Mouse (Mus musculus) hindbrain, embryonic 11.5 days (tissue): ENCODE results near the gene Gm6993. TPM values are rescaled to one million over a fixed set of nuclear protein-coding genes. Genes with fewer than 3 reads are reported as not detected.

Experiments used
- ATAC-seq: fragments of 200-750 bp; cut with Nextera tagmentation; 2 replicates; pipeline ENCODE4 v1.8.0; 2017; ENCODE audit warnings: mild to moderate bottlenecking, moderate TSS enrichment, moderate library complexity; ENCODE audit not compliant: low FRiP score
- DNase-seq: peaks from one replicate; pipeline ENCODE4 v3.0.0-alpha.2; 2015; ENCODE audit warnings: low spot score
- H3K27ac ChIP-seq: fragments of 300-500 bp; sonication (generic); 2 replicates; pipeline ENCODE4 v1.5.1; 2014; ENCODE audit warnings: mild to moderate bottlenecking, low read depth, low read length
- H3K27me3 ChIP-seq: fragments of 300-500 bp; sonication (generic); 2 replicates; pipeline ENCODE4 v1.6.1; 2014; ENCODE audit warnings: mild to moderate bottlenecking, low read length, moderate library complexity, mixed read lengths; ENCODE audit not compliant: control insufficient read depth, insufficient read depth
- H3K36me3 ChIP-seq: fragments of 300-500 bp; sonication (generic); 2 replicates; pipeline ENCODE4 v1.6.1; 2014; ENCODE audit warnings: mild to moderate bottlenecking, low read length, moderate library complexity, mixed read lengths; ENCODE audit not compliant: control insufficient read depth, insufficient read depth
- H3K4me1 ChIP-seq: fragments of 300-500 bp; sonication (generic); replicated peaks from 2 replicates; pipeline ENCODE4 v1.6.1; 2014; ENCODE audit warnings: low read length, mixed read lengths; ENCODE audit not compliant: control insufficient read depth, insufficient read depth
- H3K4me2 ChIP-seq: fragments of 300-500 bp; sonication (generic); replicated peaks from 2 replicates; pipeline ENCODE4 v1.6.1; 2014; ENCODE audit warnings: mild to moderate bottlenecking, low read depth, low read length
- H3K4me3 ChIP-seq: fragments of 300-500 bp; sonication (generic); 2 replicates; pipeline ENCODE4 v1.5.1; 2014; ENCODE audit warnings: low read depth, low read length
- H3K9ac ChIP-seq: fragments of 300-500 bp; sonication (generic); 2 replicates; pipeline ENCODE4 v1.6.1; 2014; ENCODE audit warnings: low read depth, low read length
- H3K9me3 ChIP-seq: fragments of 300-500 bp; sonication (generic); 2 replicates; pipeline ENCODE4 v1.6.1; 2016; ENCODE audit warnings: low read length; ENCODE audit not compliant: control insufficient read depth
- WGBS: fragments of 180-500 bp; shearing (Covaris S2); extraction: QIAGEN DNeasy Blood & Tissue Kit; methylation state at CpG from one replicate; pipeline ENCODE4 v1.1.7; 2014; 5-methylcytosine and 5-hydroxymethylcytosine counted together
- polyA plus RNA-seq: library from polyadenylated mRNA; unstranded; fragments of >200 nt; fragmentation: Nextera tagmentation; extraction: Ambion mirVana; gene quantifications from 2 replicates; pipeline ENCODE4 v1.2.1, GENCODE M21; 2014

Gm6993 gene
- polyA plus RNA-seq, 1 experiment from 2014 or later: not detected

DNA sequence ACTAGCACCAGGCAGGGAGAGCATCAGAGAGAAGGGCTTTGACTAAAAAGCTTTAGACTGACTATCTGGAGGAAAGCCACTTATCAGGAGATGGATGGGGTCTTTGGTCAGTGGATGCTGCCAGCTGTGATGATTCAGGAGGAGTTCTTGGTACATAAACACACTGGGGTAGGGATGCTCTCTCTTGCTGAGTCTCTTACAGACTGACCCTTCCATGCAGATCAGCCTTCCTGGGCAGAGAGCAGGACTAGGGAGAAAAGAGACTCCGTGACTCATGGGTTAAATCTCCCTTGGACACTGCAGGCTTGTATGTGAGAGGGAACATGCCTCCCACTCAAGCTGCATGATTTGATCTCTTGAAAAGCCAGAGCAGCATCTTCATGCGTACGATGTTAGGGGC, 5.6 kb downstream of the Gm6993 start:
- no peak for ATAC-seq
- no peaks in the 10 kb centered on the region for H3K36me3 ChIP-seq
- H3K27me3 ChIP-seq: no peaks in the 10 kb centered on the region
- H3K9me3 ChIP-seq: no peaks in the 10 kb centered on the region
- no peak for DNase-seq
- no peak overlapping the region for H3K27ac ChIP-seq
- no peak overlapping the region for H3K4me3 ChIP-seq
- H3K9ac ChIP-seq: no peak overlapping the region
- no peaks in the 10 kb centered on the region for H3K4me1 ChIP-seq
- H3K4me2 ChIP-seq: no peak overlapping the region
- 52% methylated on average over 3 of the region's 3 CpGs for WGBS

DNA sequence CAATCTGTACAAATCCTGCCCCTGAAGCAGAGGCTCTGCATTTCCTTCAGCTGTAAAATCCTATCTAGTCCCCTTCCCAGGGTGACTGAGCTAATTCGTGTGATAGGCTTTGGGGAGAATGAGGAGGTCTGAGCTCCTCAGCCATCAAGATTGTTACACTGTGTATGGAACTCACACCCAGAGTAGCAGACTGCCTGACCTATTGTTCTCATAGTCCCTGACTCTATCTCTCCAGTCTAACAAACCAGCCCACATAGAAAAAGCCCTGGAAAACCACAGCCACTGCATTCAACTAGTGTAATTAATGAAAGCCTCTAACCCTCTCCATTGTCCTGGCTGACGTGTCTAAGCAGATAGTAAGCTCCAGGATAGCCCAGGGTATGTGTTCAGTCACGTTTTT, 6.0 kb downstream of the Gm6993 start:
- ATAC-seq: no peak
- Histone ChIP-seq H3K9ac (no peak overlapping the region), H3K27ac (no peak overlapping the region), H3K27me3 (no peaks in the 10 kb centered on the region), H3K36me3 (no peaks in the 10 kb centered on the region), H3K4me2 (no peak overlapping the region), H3K4me1 (no peaks in the 10 kb centered on the region), H3K9me3 (no peaks in the 10 kb centered on the region), H3K4me3 (no peak overlapping the region)
- WGBS: 35% methylated on average over 3 of the region's 3 CpGs
- no peak for DNase-seq

DNA sequence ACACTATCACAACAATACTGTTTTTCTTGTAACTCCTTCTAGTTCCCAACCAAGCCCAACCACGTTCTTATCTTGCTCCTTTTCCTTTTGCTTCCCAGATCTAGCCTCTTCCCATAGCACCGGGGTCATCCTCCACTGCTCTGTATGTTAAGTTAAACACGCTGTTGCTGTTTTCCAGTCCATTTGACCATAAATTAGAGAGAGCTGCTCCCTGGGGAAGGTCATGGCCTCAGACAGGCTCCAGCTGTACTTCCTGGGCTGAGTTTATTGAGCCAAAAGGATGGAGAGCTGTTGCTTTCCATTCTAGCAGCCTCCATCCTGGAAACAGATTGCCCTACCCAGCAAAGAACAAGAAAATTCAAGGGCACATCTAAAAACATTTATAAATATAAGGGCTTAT, 7.6 kb downstream of the Gm6993 start:
- ATAC-seq (no peak; the same call in 1 of the 2 replicates), DNase-seq (peak; percentile 33)
- H3K36me3 ChIP-seq: no peaks in the 10 kb centered on the region
- H3K27ac ChIP-seq: no peak overlapping the region
- no peak overlapping the region for H3K4me2 ChIP-seq
- no peaks in the 10 kb centered on the region for H3K9me3 ChIP-seq
- no peak overlapping the region for H3K9ac ChIP-seq
- 40% methylated on average over 3 of the region's 3 CpGs for WGBS
- no peak overlapping the region for H3K4me3 ChIP-seq
- no peaks in the 10 kb centered on the region for H3K4me1 ChIP-seq
- no peaks in the 10 kb centered on the region for H3K27me3 ChIP-seq

DNA sequence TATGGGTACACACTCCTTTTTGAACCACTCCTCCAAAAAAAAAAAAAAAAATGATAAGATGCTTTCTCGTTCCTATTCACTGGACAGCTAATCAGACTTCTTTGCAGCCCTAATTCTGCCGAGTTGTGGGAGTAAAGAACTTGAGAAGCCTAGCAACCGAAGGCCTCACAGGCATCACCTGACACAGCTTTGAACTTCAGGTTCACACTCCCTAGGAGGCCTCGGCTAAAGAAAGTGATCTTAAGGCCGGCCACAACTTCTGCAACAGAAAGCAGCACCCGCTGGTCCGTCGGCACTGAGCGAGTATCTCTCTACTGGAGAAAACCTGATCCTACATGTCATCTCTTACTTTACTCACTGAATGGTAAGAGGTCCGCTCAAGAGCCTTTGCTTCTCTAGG, 8.1 kb downstream of the Gm6993 start:
- no peak overlapping the region for H3K27ac ChIP-seq
- H3K9ac ChIP-seq: no peak overlapping the region
- no peaks in the 10 kb centered on the region for H3K36me3 ChIP-seq
- H3K9me3 ChIP-seq: no peaks in the 10 kb centered on the region
- no peak overlapping the region for H3K4me3 ChIP-seq
- DNase-seq (no peak), ATAC-seq (no peak)
- 40% methylated on average over 10 of the region's 10 CpGs for WGBS
- H3K27me3 ChIP-seq: no peaks in the 10 kb centered on the region
- no peaks in the 10 kb centered on the region for H3K4me1 ChIP-seq
- H3K4me2 ChIP-seq: no peak overlapping the region

DNA sequence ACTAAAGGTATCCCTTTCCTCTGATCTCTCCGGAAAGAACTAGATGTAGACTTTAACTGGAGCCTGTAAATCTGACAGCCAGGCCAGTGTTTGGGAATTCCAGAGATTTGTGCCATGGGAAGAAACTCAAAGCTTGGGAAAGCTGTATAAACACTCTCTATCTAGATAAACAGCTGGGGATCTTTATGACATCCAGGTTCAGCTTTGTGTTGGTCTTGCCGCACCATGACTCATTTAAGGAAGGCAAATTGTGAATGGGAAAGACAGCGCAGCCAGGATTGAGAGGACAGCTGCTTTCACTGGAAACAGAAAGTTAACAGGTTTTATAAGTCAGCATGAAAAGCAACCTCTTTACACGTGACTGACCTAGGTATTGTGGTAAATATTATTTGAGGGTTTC, 11.7 kb downstream of the Gm6993 start:
- no peak overlapping the region for H3K4me3 ChIP-seq
- H3K36me3 ChIP-seq: no peaks in the 10 kb centered on the region
- no peaks in the 10 kb centered on the region for H3K27me3 ChIP-seq
- DNase-seq: no peak
- H3K4me2 ChIP-seq: no peak overlapping the region
- ATAC-seq: no peak
- 64% methylated on average over 4 of the region's 4 CpGs for WGBS
- H3K27ac ChIP-seq: no peak overlapping the region
- H3K9me3 ChIP-seq: no peaks in the 10 kb centered on the region
- H3K9ac ChIP-seq: no peak overlapping the region
- H3K4me1 ChIP-seq: no peaks in the 10 kb centered on the region

DNA sequence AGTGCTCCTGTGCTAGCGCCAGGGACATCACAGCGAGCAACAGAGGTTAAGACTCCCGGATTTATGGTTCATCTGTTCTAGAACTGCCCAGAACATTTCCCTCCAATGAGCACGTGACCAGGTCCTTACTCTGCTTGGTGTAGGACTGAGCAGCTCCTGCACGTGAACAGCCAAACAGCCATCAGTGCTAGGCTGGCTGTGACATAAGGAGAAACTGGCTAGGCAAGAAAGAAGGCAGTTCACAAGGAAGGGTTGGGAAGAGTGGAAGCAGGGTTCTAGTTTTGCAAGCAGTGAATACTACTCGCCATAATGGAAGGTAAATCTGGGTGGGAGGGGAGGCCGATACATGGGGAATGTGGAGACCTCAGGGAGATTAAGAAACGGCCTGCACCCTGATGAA, 14.4 kb downstream of the Gm6993 start:
- H3K4me3 ChIP-seq: no peak overlapping the region
- H3K9ac ChIP-seq: no peak overlapping the region
- H3K4me1 ChIP-seq: no peaks in the 10 kb centered on the region
- no peaks in the 10 kb centered on the region for H3K27me3 ChIP-seq
- WGBS: 87% methylated on average over 8 of the region's 8 CpGs
- H3K4me2 ChIP-seq: no peak overlapping the region
- DNase-seq (no peak), ATAC-seq (no peak)
- H3K27ac ChIP-seq: no peak overlapping the region
- H3K9me3 ChIP-seq: no peaks in the 10 kb centered on the region
- H3K36me3 ChIP-seq: no peaks in the 10 kb centered on the region

DNA sequence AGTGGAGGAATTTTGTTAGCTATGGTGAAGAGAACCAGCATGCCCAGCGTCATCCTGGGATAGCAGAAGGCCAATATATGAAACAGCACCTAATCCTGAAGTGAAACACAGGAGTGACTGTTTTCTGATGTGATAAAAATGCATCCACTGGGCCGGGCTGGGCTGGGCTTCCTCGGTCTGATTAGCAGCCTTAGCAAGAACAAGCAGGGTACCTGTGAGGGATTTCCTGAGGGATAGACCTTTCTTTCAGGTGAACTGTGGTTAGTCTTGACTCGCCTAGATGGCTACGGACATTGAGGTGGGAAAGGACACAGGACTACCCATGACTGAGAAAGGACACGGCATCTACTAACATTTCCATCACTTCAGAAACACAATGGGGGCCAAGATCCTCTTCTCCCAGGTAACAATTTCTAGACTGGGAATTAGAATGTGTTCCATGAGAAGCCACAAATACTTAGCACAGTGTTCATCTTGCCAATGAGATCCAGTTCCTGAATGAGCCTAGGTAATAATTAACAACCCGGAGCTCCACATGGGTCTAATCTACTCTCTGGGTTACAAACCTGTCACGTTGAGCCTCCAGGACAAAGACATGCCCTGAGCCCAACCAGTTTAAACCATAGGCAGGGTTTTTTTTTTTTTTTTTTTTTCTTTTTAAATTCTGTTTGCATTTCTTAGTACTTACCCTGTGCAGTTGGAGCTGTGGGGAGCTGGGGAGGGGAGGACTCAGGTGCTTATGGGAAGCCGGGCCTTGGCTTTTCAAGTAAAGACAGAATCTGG, 15.7 kb downstream of the Gm6993 start:
- no peaks in the 10 kb centered on the region for H3K27me3 ChIP-seq
- no peak overlapping the region for H3K4me3 ChIP-seq
- DNase-seq: no peak
- WGBS: 73% methylated on average over 9 of the region's 9 CpGs
- no peak overlapping the region for H3K27ac ChIP-seq
- H3K4me1 ChIP-seq: no peaks in the 10 kb centered on the region
- no peaks in the 10 kb centered on the region for H3K36me3 ChIP-seq
- H3K9me3 ChIP-seq: no peaks in the 10 kb centered on the region
- H3K9ac ChIP-seq: no peak overlapping the region
- no peak overlapping the region for H3K4me2 ChIP-seq
- no peak for ATAC-seq

DNA sequence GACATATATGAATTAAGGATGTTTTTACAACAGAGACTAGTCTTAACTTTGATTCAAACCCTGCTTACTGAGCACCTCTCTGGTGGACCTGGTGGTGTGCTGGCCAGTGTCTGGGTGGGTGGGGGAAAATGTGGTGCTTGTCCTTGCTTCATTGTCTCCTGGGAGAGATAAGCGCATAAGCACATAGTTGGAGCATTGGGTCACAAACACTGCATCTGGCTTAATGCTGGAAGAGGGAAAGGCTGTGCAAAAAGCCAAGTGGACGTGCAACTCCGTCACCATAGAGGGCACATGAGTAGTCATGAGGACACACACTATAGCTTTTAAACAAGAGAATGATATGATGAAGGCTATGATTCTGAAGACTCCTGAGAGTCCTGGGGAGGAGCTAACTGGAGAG, 21.3 kb downstream of the Gm6993 start:
- Histone ChIP-seq H3K9ac (no peak overlapping the region), H3K27me3 (peaks cover 31% of the 10 kb centered on the region), H3K9me3 (no peaks in the 10 kb centered on the region), H3K36me3 (no peaks in the 10 kb centered on the region), H3K4me2 (no peak overlapping the region), H3K4me1 (peaks cover 2% of the 10 kb centered on the region; the same call in 1 of the 2 replicates), H3K27ac (no peak overlapping the region), H3K4me3 (no peak overlapping the region)
- 95% methylated on average over 3 of the region's 3 CpGs for WGBS
- DNase-seq: no peak
- no peak for ATAC-seq

DNA sequence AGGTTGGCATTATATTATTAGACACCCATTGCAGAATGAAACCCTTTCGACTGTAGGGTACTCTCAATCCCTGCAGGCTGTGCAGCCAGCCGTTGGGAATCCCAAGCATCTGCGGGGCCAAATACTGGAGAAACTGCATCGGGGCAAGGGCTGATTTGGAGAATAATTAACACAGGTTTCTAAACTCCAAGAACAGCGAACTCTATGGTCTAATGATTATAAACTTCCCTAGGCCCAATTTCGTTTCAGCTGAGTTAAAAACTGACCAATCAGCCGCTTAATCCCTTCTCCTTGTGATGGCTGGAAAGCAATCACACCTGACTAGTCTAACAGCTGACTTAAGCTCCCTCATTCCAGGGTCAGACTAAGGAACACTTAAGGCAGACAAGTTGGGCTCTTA, 23.4 kb downstream of the Gm6993 start:
- no peak for ATAC-seq
- H3K9me3 ChIP-seq: no peaks in the 10 kb centered on the region
- WGBS: 28% methylated on average over 7 of the region's 7 CpGs
- no peaks in the 10 kb centered on the region for H3K36me3 ChIP-seq
- H3K4me3 ChIP-seq: no peak overlapping the region
- H3K4me1 ChIP-seq: peaks cover 2% of the 10 kb centered on the region; the same call in 1 of the 2 replicates
- DNase-seq: no peak
- H3K27ac ChIP-seq: no peak overlapping the region
- H3K27me3 ChIP-seq: peaks cover 32% of the 10 kb centered on the region
- no peak overlapping the region for H3K4me2 ChIP-seq
- no peak overlapping the region for H3K9ac ChIP-seq
